Mouse (Mus musculus) cerebellum, postnatal 4 days (tissue): Measurements from ENCODE around the gene Olfr1436.
"Not testable (repeated sequence)": the region's sequence is repeated elsewhere in the genome, so short reads cannot be mapped to it uniquely, and the experiment has no call there.

Source experiments
- DNase-seq, 2 experiments: peaks; one replicate each; pipeline ENCODE4 v3.0.0; 2022; ENCODE audit warnings: low spot score in 2 of 2, mixed read lengths in 1 of 2

Olfr1436 gene

GRCm38 (mm10) chr19:12299030-12299429 is at the start of gene Olfr1436:
Gene Olfr1436 (minus strand): TSS chr19:12299130.
- DNase-seq: not testable (repeated sequence)

- DNase-seq: no peak
These were observed 36.9 kb upstream of the Olfr1436 start, which contains the start of gene Olfr1438-ps1 for GRCm38 (mm10) chr19:12335810-12336209. Gene Olfr1438-ps1 (minus strand): TSS chr19:12335910.

GRCm38 (mm10) chr19:12325001-12325400 is 26.1 kb upstream of the Olfr1436 start, which contains the start of gene Olfr1437:
Gene Olfr1437 (minus strand): TSS chr19:12325101.
- no peak for DNase-seq

- DNase-seq: no peak
These were observed 6.0 kb downstream of the Olfr1436 start for GRCm38 (mm10) chr19:12292979-12293378.

GRCm38 (mm10) chr19:12279554-12279953 is 19.4 kb downstream of the Olfr1436 start, which contains the start of gene Olfr1434:
Gene Olfr1434 (plus strand): TSS chr19:12279854.
- no peak for DNase-seq

GRCm38 (mm10) chr19:12260732-12261131 is 38.2 kb downstream of the Olfr1436 start, which contains the start of gene Olfr235:
Gene Olfr235 (plus strand): TSS chr19:12261032.
- DNase-seq: no peak
